Mouse (Mus musculus): ENCODE measurements around the gene Gatd1. TPM values are rescaled to one million over a fixed set of nuclear protein-coding genes. Genes with fewer than 3 reads are reported as not detected.
"Not testable (repeated sequence)": the region's sequence is repeated elsewhere in the genome, so short reads cannot be mapped to it uniquely, and the experiment has no call there.

The Gatd1 gene
- polyA plus RNA-seq, 1 experiment from 2014 or later, result 43.2 TPM

DNA sequence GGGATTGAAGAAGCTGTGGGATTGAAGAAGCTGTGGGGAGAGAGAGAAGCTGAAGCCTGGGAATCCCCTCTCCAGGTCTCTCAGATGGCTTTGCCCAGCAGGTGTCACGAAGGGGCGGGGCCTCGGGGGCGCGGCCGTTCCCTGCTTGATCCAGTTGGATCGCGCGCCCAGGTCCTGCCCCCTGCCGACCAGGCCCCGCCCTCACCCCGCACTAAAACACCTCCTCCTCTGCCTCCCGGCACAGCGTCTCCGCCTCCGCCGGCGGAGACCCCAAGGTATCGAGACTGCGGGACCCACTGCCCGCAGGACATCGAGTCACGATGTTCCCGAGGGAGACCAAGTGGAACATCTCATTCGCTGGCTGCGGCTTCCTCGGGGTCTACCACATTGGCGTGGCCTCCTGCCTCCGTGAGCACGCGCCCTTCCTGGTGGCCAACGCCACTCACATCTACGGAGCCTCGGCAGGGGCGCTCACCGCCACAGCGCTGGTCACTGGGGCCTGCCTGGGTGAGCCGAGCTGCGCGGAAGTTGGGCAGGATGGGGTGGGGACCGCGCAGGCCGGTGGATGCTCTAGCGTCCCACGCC lies 41.1 kb upstream of the Gatd1 start, which contains the start of gene Pnpla2:
Gene Pnpla2 (plus strand): TSS at position 232 of the 585 bp plus-strand sequence.
- Histone ChIP-seq H3K4me3 (peak within 1 kb of the TSS; percentile 79), H3K27ac (peak within 1 kb of the TSS; percentile 85)
- under 1% methylated on average over 45 of the region's 45 CpGs for WGBS

GRCm38 (mm10) chr7:141453636-141454035 lies 39.7 kb upstream of the Gatd1 start:
- peaks cover 45% of the 10 kb centered on the region for H3K36me3 ChIP-seq (replicated peaks)

More for the DNA sequence above, 41.1 kb upstream of the Gatd1 start, which contains the start of gene Pnpla2:
- H3K9me3 ChIP-seq, result no peaks in the 10 kb centered on the region
- DNase-seq (ENCODE audit: extremely low spot score, low spot score), result peak; percentile 90
- peaks cover 32% of the 10 kb centered on the region for H3K27me3 ChIP-seq (ENCODE audit: poor library complexity, severe bottlenecking)
- H3K36me3 ChIP-seq (replicated peaks), result peaks cover 43% of the 10 kb centered on the region
- H3K4me1 ChIP-seq, result peaks cover 32% of the 10 kb centered on the region

GRCm38 (mm10) chr7:141451928-141452327 lies 38.0 kb upstream of the Gatd1 start:
- Histone ChIP-seq H3K9me3 (no peaks in the 10 kb centered on the region), H3K27me3 (ENCODE audit: poor library complexity, severe bottlenecking) (peaks cover 8% of the 10 kb centered on the region; the same call in 1 of the 2 replicates), H3K4me1 (peaks cover 45% of the 10 kb centered on the region), H3K4me3 (no peak overlapping the region), H3K27ac (no peak overlapping the region), H3K36me3 (replicated peaks) (peaks cover 49% of the 10 kb centered on the region)
- DNase-seq (ENCODE audit: extremely low spot score, low spot score), result no peak

More at GRCm38 (mm10) chr7:141453636-141454035, 39.7 kb upstream of the Gatd1 start:
- Histone ChIP-seq H3K27ac (no peak overlapping the region), H3K9me3 (no peaks in the 10 kb centered on the region), H3K4me1 (peaks cover 37% of the 10 kb centered on the region), H3K4me3 (no peak overlapping the region), H3K27me3 (ENCODE audit: poor library complexity, severe bottlenecking) (peaks cover 18% of the 10 kb centered on the region)
- no peak for DNase-seq (ENCODE audit: extremely low spot score, low spot score)
- WGBS, result 82% methylated on average over 2 of the region's 2 CpGs

GRCm38 (mm10) chr7:141447110-141447991 lies 33.4 kb upstream of the Gatd1 start, which contains the start of gene Rplp2:
Gene Rplp2 (plus strand): TSS chr7:141447370.
- WGBS, result under 1% methylated on average over 63 of the region's 63 CpGs
- peak; percentile 95 for DNase-seq (ENCODE audit: extremely low spot score, low spot score)
- peak within 1 kb of the TSS; percentile 84 for H3K4me3 ChIP-seq
- peaks cover 45% of the 10 kb centered on the region for H3K36me3 ChIP-seq (replicated peaks)
- no peaks in the 10 kb centered on the region for H3K27me3 ChIP-seq (ENCODE audit: poor library complexity, severe bottlenecking)
- H3K9me3 ChIP-seq, result no peaks in the 10 kb centered on the region
- peaks cover 43% of the 10 kb centered on the region for H3K4me1 ChIP-seq
- H3K27ac ChIP-seq, result peak within 1 kb of the TSS; percentile 95

GRCm38 (mm10) chr7:141446374-141446773 lies 32.4 kb upstream of the Gatd1 start:
- peak overlapping the region; percentile 84; the same call in 1 of the 2 replicates for H3K4me3 ChIP-seq
- not testable (repeated sequence) for DNase-seq (ENCODE audit: extremely low spot score, low spot score); H3K27me3 ChIP-seq (ENCODE audit: poor library complexity, severe bottlenecking); H3K9me3 ChIP-seq
- H3K36me3 ChIP-seq (replicated peaks), result peaks cover 45% of the 10 kb centered on the region
- WGBS, result 85% methylated on average over 3 of the region's 3 CpGs
- H3K4me1 ChIP-seq, result peaks cover 53% of the 10 kb centered on the region
- H3K27ac ChIP-seq, result peak overlapping the region; percentile 95

- H3K27ac ChIP-seq, result peak within 1 kb of the TSS; percentile 90
- peak within 1 kb of the TSS; percentile 61 for H3K4me3 ChIP-seq
- no peaks in the 10 kb centered on the region for H3K27me3 ChIP-seq (ENCODE audit: poor library complexity, severe bottlenecking)
- no peaks in the 10 kb centered on the region for H3K9me3 ChIP-seq
- DNase-seq (ENCODE audit: extremely low spot score, low spot score), result peak; percentile 81
- peaks cover 57% of the 10 kb centered on the region for H3K4me1 ChIP-seq
- WGBS, result under 1% methylated on average over 25 of the region's 25 CpGs
- H3K36me3 ChIP-seq (replicated peaks), result peaks cover 45% of the 10 kb centered on the region
These were observed 29.9 kb upstream of the Gatd1 start, which contains the start of gene Pidd1 for GRCm38 (mm10) chr7:141443828-141444237. Gene Pidd1 (minus strand): TSS chr7:141444025.

DNA sequence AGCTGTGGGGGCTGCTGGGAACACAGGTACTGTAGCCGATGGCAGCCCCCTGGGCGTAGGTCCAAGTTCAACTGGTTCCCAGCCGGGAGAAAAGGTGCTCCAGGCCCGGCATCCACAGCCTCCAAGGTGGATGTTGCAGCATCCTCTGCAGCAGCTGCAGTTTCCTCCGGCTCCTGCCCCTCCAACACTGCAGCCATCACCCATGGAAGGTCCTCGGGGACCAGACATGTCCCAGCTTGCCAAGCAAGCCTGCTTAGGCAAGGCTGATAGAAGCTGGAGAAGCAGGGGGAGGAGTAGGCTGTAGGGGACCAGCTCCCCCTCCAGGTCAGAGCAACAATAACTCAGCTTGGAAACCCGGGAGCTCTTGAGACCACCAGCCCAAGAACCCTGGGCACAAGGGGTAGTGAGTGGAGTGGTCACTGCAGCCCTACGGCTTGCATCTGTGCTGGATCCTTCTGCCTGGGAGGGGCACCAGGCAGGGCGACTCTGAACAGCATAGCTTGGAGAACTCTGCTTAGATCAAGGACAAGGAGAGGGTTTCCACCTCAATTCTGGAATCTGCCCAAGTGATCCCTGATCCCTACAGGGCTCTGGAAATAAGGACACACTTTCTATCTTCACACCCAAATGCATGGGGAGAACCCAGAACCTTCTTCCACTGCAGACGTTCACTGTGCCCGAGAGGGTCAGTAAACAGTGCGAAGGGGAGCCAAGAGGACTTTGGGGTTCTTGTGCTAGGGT lies 29.3 kb upstream of the Gatd1 start:
- peaks cover 45% of the 10 kb centered on the region for H3K36me3 ChIP-seq (replicated peaks)
- 38% methylated on average over 12 of the region's 12 CpGs for WGBS

GRCm38 (mm10) chr7:141442199-141442598 lies 28.3 kb upstream of the Gatd1 start:
- Histone ChIP-seq H3K36me3 (replicated peaks) (peaks cover 51% of the 10 kb centered on the region), H3K27me3 (ENCODE audit: poor library complexity, severe bottlenecking) (no peaks in the 10 kb centered on the region), H3K4me1 (peaks cover 58% of the 10 kb centered on the region), H3K4me3 (peak overlapping the region; percentile 61), H3K27ac (peak overlapping the region; percentile 90), H3K9me3 (no peaks in the 10 kb centered on the region)
- 94% methylated on average over 13 of the region's 13 CpGs for WGBS
- DNase-seq (ENCODE audit: extremely low spot score, low spot score), result no peak

More for the DNA sequence above, 29.3 kb upstream of the Gatd1 start:
- DNase-seq (ENCODE audit: extremely low spot score, low spot score), result no peak
- Histone ChIP-seq H3K9me3 (no peaks in the 10 kb centered on the region), H3K4me1 (peaks cover 51% of the 10 kb centered on the region), H3K27me3 (ENCODE audit: poor library complexity, severe bottlenecking) (no peaks in the 10 kb centered on the region), H3K27ac (peak overlapping the region; percentile 90), H3K4me3 (peak overlapping the region; percentile 61)

DNA sequence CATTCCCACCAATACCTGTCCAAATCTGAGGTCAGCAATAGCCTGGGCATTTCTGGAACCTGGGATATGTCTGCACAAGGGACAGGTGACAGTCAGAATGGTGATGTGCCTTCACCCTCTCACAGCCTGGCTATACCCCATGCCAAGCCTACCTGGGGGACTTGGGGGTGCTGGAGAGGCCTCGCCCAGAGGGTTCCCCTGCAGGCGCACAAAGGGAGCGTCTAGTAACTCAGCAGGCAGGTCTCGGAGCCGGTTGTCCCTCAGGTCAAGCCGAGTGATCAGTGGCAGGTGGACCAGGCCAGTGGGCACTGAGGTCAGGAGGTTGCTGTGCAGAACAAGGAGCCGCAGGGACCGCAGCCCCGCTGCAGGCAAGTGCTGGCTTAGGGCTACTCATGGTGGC lies 27.5 kb upstream of the Gatd1 start:
- peaks cover 51% of the 10 kb centered on the region for H3K36me3 ChIP-seq (replicated peaks)
- 94% methylated on average over 9 of the region's 9 CpGs for WGBS
- H3K27me3 ChIP-seq (ENCODE audit: poor library complexity, severe bottlenecking), result no peaks in the 10 kb centered on the region
- no peak for DNase-seq (ENCODE audit: extremely low spot score, low spot score)
- H3K4me3 ChIP-seq, result peak overlapping the region; percentile 61
- H3K9me3 ChIP-seq, result no peaks in the 10 kb centered on the region
- H3K27ac ChIP-seq, result 0 out of 2 replicates have a peak overlapping the region, but pooled peaks have one; percentile 8
- peaks cover 60% of the 10 kb centered on the region for H3K4me1 ChIP-seq

GRCm38 (mm10) chr7:141440613-141441012 lies 26.7 kb upstream of the Gatd1 start:
- Histone ChIP-seq H3K4me1 (peaks cover 68% of the 10 kb centered on the region), H3K36me3 (replicated peaks) (peaks cover 51% of the 10 kb centered on the region), H3K27me3 (ENCODE audit: poor library complexity, severe bottlenecking) (no peaks in the 10 kb centered on the region), H3K4me3 (no peak overlapping the region; the same call in 1 of the 2 replicates), H3K27ac (0 out of 2 replicates have a peak overlapping the region, but pooled peaks have one; percentile 3), H3K9me3 (no peaks in the 10 kb centered on the region)
- DNase-seq (ENCODE audit: extremely low spot score, low spot score), result no peak
- 39% methylated on average over 6 of the region's 6 CpGs for WGBS

- no peak overlapping the region for H3K4me3 ChIP-seq
- peaks cover 76% of the 10 kb centered on the region for H3K4me1 ChIP-seq
- peaks cover 51% of the 10 kb centered on the region for H3K36me3 ChIP-seq (replicated peaks)
- H3K27me3 ChIP-seq (ENCODE audit: poor library complexity, severe bottlenecking), result no peaks in the 10 kb centered on the region
- H3K27ac ChIP-seq, result no peak overlapping the region
- DNase-seq (ENCODE audit: extremely low spot score, low spot score), result no peak
- H3K9me3 ChIP-seq, result no peaks in the 10 kb centered on the region
- 98% methylated on average over 11 of the region's 11 CpGs for WGBS
These were observed 25.9 kb upstream of the Gatd1 start for GRCm38 (mm10) chr7:141439811-141440210.

- Histone ChIP-seq H3K36me3 (replicated peaks) (peaks cover 51% of the 10 kb centered on the region), H3K4me1 (peaks cover 78% of the 10 kb centered on the region), H3K4me3 (no peak overlapping the region), H3K27me3 (ENCODE audit: poor library complexity, severe bottlenecking) (no peaks in the 10 kb centered on the region), H3K27ac (no peak overlapping the region), H3K9me3 (no peaks in the 10 kb centered on the region)
- 95% methylated on average over 10 of the region's 10 CpGs for WGBS
- DNase-seq (ENCODE audit: extremely low spot score, low spot score), result no peak
These were observed 25.3 kb upstream of the Gatd1 start for GRCm38 (mm10) chr7:141439140-141439679.

Measured in forebrain, embryonic 10.5 days (tissue).